Mouse (Mus musculus): ENCODE measurements around the gene Mtfp1. TPM values are rescaled to one million over a fixed set of nuclear protein-coding genes. Genes with fewer than 3 reads are reported as not detected.

Mtfp1 gene
- polyA plus RNA-seq, 1 experiment from 2014 or later, result 1.6 TPM

DNA sequence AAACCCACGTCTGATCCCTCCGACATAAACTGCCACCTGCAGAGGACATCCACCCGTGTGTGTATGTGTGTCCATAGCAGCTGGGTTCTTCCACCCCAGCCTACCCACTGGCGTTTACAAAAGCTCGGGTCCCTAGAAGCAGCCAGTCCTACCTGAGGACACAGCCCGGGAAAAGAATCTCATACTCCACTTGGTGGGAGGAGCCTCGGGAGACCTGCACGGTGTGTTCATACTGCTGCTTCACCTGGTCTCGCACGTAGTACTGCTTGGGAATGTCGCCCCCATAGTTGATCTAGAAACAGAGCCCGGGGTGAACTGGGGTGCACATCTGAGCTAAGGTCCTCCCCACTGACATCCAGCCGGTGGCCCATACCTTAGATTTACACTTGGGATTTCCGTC is 8.3 kb upstream of the Mtfp1 start:
- 97% methylated on average over 14 of the region's 14 CpGs for WGBS (ENCODE audit: missing documents)
- Histone ChIP-seq H3K79me2 (ENCODE audit: inconsistent target) (no peaks in the 10 kb centered on the region), H3K36me3 (ENCODE audit: inconsistent target) (no peaks in the 10 kb centered on the region), H3K27ac (no peak overlapping the region), H3K4me3 (ENCODE audit: inconsistent target) (no peak overlapping the region)

DNA sequence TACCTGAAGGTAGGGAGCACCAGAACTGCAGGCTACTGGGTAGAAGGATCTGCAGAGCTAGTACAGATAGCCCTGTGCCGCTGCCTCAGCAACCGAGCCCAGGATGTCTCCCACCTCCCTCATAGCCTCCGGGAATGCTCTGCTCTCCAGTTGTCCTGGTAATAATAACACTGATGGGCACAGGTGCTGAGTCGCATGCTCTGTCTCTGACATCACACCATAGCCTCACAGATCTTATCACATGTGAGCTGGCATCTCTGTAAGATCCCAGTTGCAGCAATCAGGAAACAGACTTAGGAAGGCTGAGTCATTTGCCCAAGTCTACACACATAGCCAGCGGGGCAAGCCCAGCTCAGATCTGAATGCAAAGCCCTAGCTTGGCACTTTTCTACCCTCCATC is 6.6 kb upstream of the Mtfp1 start:
- 64% methylated on average over 5 of the region's 5 CpGs for WGBS (ENCODE audit: missing documents)
- Histone ChIP-seq H3K79me2 (ENCODE audit: inconsistent target) (no peaks in the 10 kb centered on the region), H3K27ac (no peak overlapping the region), H3K4me3 (ENCODE audit: inconsistent target) (no peak overlapping the region), H3K36me3 (ENCODE audit: inconsistent target) (no peaks in the 10 kb centered on the region)

DNA sequence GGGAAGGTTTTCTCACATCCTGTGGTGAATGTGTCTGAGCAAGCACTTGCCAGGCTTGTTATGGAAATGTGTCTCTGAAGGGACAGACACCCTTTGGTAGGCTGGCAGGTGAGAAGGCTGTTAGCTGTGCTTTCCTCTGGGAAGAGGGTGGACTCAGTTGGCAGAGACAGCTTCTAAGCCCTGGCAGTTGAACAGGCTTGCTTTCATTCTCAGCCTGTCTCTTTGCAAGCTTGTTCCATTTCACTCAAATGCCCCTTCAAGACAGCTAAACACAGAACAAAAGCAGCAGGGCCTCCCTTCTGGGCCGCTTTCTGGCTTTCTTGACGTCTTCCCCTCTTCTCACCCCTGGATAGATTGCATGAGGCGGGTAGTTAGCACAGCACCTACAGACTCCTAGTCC is 4.2 kb upstream of the Mtfp1 start:
- H3K27ac ChIP-seq, result no peak overlapping the region
- H3K4me3 ChIP-seq (ENCODE audit: inconsistent target), result no peak overlapping the region
- WGBS (ENCODE audit: missing documents), result 88% methylated on average over 3 of the region's 3 CpGs
- H3K36me3 ChIP-seq (ENCODE audit: inconsistent target), result no peaks in the 10 kb centered on the region
- no peaks in the 10 kb centered on the region for H3K79me2 ChIP-seq (ENCODE audit: inconsistent target)

DNA sequence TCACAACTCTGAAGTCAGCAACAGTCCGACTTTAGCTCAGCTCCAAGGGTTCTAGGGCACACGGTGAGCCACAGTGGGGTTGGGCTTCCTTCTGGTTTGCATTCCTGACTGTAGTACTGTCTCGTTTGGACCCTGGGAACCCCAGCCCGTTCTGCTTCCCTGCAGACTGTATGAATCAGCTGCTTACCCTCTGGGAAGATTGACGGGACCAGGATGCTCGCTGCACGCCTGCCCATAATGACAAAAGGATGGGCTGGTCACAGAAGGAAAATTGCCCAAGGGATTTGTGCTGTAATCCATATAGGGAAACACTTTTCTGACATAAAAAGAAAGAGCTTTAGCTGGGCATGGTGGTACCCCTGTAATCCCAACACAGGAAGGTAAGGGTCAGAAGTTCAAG is 3.6 kb upstream of the Mtfp1 start:
- Histone ChIP-seq H3K4me3 (ENCODE audit: inconsistent target) (no peak overlapping the region), H3K27ac (no peak overlapping the region), H3K79me2 (ENCODE audit: inconsistent target) (no peaks in the 10 kb centered on the region), H3K36me3 (ENCODE audit: inconsistent target) (no peaks in the 10 kb centered on the region)
- WGBS (ENCODE audit: missing documents), result 97% methylated on average over 7 of the region's 7 CpGs

DNA sequence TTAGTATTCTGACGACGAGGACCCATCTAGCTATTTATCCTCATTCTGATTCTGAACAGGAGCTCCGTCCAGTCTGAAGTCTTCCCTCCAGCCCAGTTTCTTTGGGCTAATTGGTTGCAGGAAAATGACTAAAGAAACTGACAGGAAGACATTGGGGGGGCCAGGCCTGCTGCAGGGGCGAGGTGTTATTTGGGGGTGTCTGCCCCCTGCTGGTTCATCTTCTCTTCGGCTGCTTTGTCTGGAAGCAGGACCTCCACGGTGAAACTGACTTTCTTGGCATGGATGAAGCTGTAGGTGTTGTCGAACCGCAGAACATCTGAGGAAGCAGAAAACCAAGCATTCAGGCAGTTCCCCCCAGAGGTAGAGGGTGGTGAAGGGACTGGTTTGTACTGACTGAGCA is 2.9 kb upstream of the Mtfp1 start:
- H3K27ac ChIP-seq, result no peak overlapping the region
- H3K36me3 ChIP-seq (ENCODE audit: inconsistent target), result no peaks in the 10 kb centered on the region
- WGBS (ENCODE audit: missing documents), result 57% methylated on average over 7 of the region's 8 CpGs
- no peaks in the 10 kb centered on the region for H3K79me2 ChIP-seq (ENCODE audit: inconsistent target)
- no peak overlapping the region for H3K4me3 ChIP-seq (ENCODE audit: inconsistent target)

DNA sequence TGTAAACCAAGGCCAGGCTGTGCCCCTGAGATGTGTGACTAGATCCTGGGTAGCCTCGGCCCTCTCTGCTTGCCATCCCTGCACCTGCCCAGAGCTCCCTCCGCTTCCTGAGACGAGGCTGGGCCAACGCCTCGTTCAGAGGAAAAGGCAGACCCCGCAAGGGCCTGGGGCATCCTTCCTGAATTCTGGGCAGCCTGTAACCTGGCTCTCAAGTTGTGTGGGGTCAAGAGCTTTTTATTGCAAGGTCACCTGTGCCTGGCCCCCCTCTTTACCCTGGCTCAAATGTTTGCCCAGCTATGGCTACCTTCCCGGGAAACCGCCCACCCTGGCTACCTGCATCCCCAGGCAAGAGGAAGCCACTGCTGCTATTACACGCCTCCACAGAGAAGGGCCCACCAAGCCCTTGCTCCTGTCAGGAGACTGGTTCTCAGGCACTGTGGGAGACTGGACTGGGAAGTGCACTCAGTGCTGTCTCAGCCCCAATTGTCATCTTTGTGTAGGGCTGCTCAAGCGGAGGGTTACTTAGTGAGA is 1.9 kb upstream of the Mtfp1 start:
- H3K79me2 ChIP-seq (ENCODE audit: inconsistent target), result no peaks in the 10 kb centered on the region
- WGBS (ENCODE audit: missing documents), result 30% methylated on average over 10 of the region's 10 CpGs
- peak overlapping the region; percentile 58 for H3K4me3 ChIP-seq (ENCODE audit: inconsistent target)
- H3K27ac ChIP-seq, result peak overlapping the region; percentile 57
- H3K36me3 ChIP-seq (ENCODE audit: inconsistent target), result no peaks in the 10 kb centered on the region

DNA sequence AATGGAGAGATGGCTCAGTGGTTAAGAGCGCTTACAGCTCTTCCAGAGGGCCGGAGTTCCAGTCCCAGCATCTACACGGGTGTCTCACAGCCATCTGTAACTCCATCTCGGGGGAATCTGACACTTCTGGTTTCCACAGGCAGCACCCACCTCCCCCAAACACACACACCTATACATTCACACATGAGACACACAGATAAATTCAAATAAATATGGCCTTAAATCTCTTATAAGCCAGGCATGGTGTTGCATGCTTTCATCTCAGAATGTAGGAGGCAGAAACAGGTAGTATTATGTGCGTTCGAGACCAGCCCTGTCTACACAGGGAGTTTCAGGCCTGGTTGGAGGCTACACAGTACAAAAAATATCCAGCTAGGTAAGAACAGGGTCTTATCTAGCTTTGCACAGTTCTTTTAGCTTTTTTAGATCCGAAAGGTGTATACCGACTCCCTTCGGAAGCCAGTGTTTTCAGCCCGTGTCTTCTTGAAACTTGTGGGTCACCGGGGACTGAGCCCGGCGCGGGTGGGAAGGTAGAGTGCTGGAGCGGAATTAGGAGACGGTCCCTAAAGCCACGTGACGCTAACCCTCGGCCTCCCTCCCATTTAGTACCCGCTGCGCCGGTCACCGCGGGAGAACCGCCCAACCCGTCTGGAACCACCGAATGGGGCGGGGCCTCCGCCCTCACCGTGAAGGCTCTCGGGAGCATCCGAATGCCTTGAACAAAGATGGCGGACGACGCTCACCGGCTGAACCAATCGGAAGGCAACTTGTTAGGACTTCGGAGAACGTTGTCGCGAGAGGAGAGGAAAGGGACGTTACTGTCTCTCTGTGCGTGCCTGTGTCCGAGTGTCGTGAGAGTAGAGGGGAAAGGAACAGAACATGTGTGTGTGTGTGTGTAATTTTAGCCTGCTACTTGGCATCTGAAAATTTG is 1.1 kb upstream of the Mtfp1 start:
- Histone ChIP-seq H3K27ac (peak overlapping the region; percentile 57), H3K36me3 (ENCODE audit: inconsistent target) (no peaks in the 10 kb centered on the region), H3K79me2 (ENCODE audit: inconsistent target) (no peaks in the 10 kb centered on the region), H3K4me3 (ENCODE audit: inconsistent target) (peak overlapping the region; percentile 58)
- 6% methylated on average over 45 of the region's 45 CpGs for WGBS (ENCODE audit: missing documents)

DNA sequence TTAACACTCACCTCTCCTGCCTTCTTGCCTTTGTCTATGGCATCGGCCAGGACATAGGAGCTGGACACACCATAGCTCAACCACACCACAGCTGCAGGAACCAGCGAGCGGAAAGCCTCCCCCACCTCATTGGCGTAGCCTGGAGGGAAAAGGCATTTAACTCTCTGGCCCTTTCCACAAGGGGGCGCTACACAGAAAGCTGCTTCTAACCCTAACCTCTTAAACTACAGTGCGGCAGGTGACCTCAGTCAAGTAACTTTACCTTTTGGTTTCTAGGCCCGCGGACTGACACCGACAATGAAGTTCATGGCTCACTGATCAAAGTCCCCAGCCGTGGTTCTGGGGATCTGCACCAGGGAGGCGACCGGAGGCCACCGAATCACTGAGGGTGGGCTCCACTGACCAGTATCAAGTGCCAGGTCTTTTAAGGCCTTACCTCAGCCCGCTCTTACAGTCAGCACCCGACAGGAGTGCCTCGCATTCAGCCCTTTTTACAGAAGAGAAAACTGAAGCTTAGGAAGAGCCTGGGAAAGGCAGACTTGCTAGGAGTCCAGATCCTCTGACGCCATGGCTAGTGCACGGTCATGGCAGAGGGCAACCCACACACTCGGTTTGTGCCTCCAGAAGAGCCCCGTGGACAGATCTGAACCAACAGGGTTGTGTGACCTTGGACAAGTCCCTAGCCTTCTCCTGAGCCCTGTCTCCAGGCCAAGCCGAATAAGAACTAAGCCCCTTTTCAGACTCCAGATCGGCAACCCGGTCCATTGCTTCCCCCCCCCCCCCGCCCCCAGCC is 671 bp downstream of the Mtfp1 start:
- WGBS (ENCODE audit: missing documents), result 12% methylated on average over 23 of the region's 24 CpGs
- no peak overlapping the region for H3K27ac ChIP-seq
- peak overlapping the region; percentile 34 for H3K4me3 ChIP-seq (ENCODE audit: inconsistent target)
- no peaks in the 10 kb centered on the region for H3K36me3 ChIP-seq (ENCODE audit: inconsistent target)
- no peaks in the 10 kb centered on the region for H3K79me2 ChIP-seq (ENCODE audit: inconsistent target)

DNA sequence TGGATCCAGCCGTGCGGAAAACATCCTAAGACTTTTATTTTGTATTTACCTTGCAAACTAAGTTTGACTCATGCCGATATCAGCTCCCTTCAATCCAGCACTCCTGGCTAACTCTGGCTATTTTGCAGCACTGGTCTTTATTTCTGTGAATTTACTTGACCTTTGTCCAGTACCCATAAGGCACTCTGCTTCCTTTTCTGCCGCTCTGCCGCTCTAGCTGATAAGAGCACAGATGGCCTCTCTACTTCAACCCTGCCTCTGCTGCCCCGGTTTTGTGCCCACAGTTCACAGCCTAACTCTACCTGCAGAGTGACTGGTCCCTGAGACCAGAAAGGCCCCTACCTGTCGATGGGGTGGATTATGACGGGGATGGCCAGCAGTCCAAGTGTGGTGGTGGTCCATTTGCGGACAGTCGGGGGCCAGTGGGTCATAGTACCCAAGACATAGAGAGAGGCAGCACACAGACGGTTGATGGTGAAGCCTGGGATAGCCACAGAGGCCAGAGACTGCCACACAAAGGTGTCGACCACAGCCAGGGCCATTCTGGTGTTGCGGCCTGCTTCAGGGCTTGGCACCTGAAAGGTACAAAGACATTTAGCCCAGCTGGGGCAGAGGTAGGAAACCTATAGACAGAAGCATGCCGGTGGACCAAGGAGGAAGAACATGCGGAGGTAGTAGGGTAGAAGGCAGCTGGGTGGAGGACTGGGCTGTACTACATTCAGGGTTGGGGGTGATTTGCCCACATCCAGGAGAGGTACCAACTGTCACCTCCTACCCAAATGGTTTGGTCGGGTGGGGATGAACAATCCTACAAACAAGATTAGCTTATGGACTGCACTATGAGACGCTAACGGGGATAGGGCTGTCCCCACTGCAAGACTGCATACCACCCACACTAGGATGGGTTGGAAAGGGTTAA is 1.5 kb downstream of the Mtfp1 start:
- H3K79me2 ChIP-seq (ENCODE audit: inconsistent target), result no peaks in the 10 kb centered on the region
- H3K36me3 ChIP-seq (ENCODE audit: inconsistent target), result no peaks in the 10 kb centered on the region
- H3K27ac ChIP-seq, result no peak overlapping the region
- 92% methylated on average over 18 of the region's 18 CpGs for WGBS (ENCODE audit: missing documents)
- H3K4me3 ChIP-seq (ENCODE audit: inconsistent target), result no peak overlapping the region

DNA sequence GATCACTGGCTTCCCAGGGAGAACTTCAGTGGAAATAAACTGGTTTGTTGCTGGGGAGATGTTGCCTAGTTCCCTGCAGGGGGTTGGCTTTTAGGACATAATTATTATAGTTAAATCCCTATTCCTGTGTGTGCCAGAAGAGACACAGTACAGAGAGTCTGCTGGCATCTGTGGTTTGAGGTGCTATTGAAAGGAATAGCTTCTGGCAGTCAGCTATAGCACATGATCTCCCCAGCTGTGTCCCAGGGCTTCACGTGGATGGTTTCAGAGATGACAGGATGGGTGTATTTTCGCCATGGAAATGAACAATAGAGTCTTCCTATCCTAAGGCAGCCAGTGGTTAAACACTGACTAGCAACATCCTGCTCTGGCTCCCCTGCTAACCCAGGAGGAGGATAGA is 8.0 kb downstream of the Mtfp1 start:
- Histone ChIP-seq H3K79me2 (ENCODE audit: inconsistent target) (no peaks in the 10 kb centered on the region), H3K27ac (no peak overlapping the region), H3K36me3 (ENCODE audit: inconsistent target) (no peaks in the 10 kb centered on the region), H3K4me3 (ENCODE audit: inconsistent target) (no peak overlapping the region)
- WGBS (ENCODE audit: missing documents), result 77% methylated on average over 2 of the region's 2 CpGs

DNA sequence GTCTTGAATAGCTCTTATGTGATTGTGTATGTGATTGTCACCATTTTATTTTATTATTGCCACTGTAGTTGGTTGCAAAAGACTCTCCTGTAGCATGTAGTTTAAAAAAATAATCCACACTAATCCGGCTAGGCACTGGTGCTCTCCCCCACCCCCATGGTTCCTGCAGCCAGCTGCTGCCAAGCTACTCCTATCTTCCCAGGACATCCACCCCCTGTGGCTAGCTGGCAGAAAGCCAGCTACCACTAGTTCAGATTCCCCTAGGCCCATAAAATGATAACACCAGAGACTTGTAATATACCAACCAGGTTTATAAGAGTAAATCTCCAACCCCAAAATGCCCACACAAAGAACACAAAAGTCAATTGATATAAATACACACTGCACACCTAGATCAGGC is 9.0 kb downstream of the Mtfp1 start:
- H3K36me3 ChIP-seq (ENCODE audit: inconsistent target), result no peaks in the 10 kb centered on the region
- no peaks in the 10 kb centered on the region for H3K79me2 ChIP-seq (ENCODE audit: inconsistent target)
- WGBS (ENCODE audit: missing documents), result 100% methylated on average over 1 of the region's 1 CpGs

DNA sequence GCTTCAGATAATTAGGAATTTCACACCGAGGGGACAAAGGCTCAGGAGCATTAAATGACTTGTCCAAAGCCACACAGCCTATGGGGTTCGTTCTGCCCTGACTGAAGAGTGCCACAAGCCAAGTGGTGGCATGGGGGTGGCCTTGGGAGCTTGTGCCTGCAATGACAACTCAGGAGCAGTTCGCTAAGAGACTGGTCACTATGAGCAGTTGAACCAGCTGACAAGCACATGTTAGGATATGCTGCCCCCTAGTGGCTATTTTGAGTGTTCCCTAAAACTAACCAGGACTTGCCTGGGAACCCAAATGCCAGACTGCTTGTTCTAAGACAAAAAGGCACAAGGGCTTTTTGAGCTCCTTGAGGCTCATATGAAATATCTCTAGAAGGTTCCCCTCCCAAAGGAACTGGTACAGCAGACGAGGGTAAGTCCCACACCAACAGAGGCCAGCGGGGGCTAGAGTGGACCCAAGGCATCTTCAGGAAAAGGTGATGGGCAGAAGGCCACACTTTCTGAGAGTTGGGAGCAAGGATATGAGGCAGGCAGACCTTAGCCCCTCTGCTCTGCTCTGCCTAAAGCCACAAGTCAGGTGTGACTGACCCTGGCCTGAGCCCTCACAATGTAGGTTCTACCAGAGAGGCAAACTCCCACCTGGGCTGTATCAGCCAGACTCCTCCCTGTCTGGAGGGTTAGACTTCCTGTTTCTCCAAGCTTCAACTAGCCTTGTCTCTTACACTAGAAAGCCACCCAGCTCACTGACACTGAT is 11.7 kb downstream of the Mtfp1 start:
- WGBS (ENCODE audit: missing documents), result 41% methylated on average over 5 of the region's 5 CpGs
- H3K79me2 ChIP-seq (ENCODE audit: inconsistent target), result no peaks in the 10 kb centered on the region
- H3K36me3 ChIP-seq (ENCODE audit: inconsistent target), result no peaks in the 10 kb centered on the region
- H3K27ac ChIP-seq, result no peak overlapping the region
- no peak overlapping the region for H3K4me3 ChIP-seq (ENCODE audit: inconsistent target)

More for the DNA sequence above, 9.0 kb downstream of the Mtfp1 start:
- Histone ChIP-seq H3K4me3 (ENCODE audit: inconsistent target) (no peak overlapping the region), H3K27ac (no peak overlapping the region)

DNA sequence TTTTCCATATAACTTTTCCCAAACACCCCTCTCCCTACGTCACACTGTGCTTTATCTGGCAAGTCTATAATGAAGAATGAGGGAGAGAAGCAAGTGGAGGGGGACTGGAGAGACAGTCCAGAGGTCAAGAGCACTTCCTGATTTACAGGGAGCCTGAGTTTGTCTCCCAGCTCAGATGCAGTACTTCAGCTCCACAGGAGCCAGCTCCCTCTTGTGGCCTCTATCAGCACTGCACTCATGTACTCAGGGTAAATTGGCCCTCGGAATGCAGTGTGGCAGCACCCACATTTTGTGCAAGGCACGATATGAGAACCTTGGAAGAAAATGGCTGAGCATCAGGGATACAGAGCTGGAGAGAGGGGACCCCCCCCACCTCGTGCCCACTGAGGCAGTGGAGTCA is 15.0 kb downstream of the Mtfp1 start:
- Histone ChIP-seq H3K79me2 (ENCODE audit: inconsistent target) (no peaks in the 10 kb centered on the region), H3K36me3 (ENCODE audit: inconsistent target) (no peaks in the 10 kb centered on the region), H3K4me3 (ENCODE audit: inconsistent target) (no peak overlapping the region), H3K27ac (no peak overlapping the region)
- WGBS (ENCODE audit: missing documents), result 22% methylated on average over 4 of the region's 4 CpGs

Measured in macrophage (primary cell).